Mouse (Mus musculus) MEL (cell line): ENCODE results near the gene 2010300C02Rik. TPM values are rescaled to one million over a fixed set of nuclear protein-coding genes. Genes with fewer than 3 reads are reported as not detected.

Experiments used
- DNase-seq: peaks from one replicate; pipeline ENCODE4 v3.0.0; 2011; ENCODE audit warnings: low read depth, low spot score
- H3K27ac ChIP-seq: 2 replicates; pipeline ENCODE4 v1.5.1; 2012; ENCODE audit warnings: low read depth, mild to moderate bottlenecking, control low read depth, low read length, moderate library complexity; ENCODE audit not compliant: control insufficient read depth
- H3K27me3 ChIP-seq, 2 experiments: fragments of 150-350 bp in 1 of 2; sonication (generic) in 1 of 2; 2 replicates each; pipeline ENCODE4 v1.6.1; 2012; ENCODE audit warnings: low read length in 2 of 2, mild to moderate bottlenecking in 2 of 2, improper control_type of control experiment in 1 of 2, moderate library complexity in 1 of 2; ENCODE audit not compliant: insufficient read depth in 2 of 2, control insufficient read depth in 1 of 2
- H3K36me3 ChIP-seq, 2 experiments: 2 replicates each; pipeline ENCODE4 v1.6.1; 2012 to 2014; ENCODE audit warnings: low read length in 2 of 2, improper control_type of control experiment in 1 of 2, inconsistent platforms in 1 of 2, mild to moderate bottlenecking in 1 of 2; ENCODE audit not compliant: insufficient read depth in 2 of 2, control insufficient read depth in 1 of 2
- H3K4me1 ChIP-seq, 2 experiments: fragments of 150-350 bp in 1 of 2; sonication (generic) in 1 of 2; 2 replicates each; pipeline ENCODE4 v1.6.1; 2012; ENCODE audit warnings: low read length in 2 of 2, improper control_type of control experiment in 1 of 2, mild to moderate bottlenecking in 1 of 2; ENCODE audit not compliant: insufficient read depth in 2 of 2, control insufficient read depth in 1 of 2
- H3K4me3 ChIP-seq, 2 experiments: fragments of 150-350 bp in 1 of 2; sonication (generic) in 1 of 2; 2 replicates each; pipeline ENCODE4 v1.5.1; 2012; ENCODE audit warnings: low read depth in 2 of 2, low read length in 2 of 2, mild to moderate bottlenecking in 2 of 2, moderate library complexity in 2 of 2, control low read depth in 1 of 2, improper control_type of control experiment in 1 of 2; ENCODE audit not compliant: control insufficient read depth in 1 of 2, insufficient read depth in 1 of 2
- H3K79me2 ChIP-seq: 2 replicates; pipeline ENCODE4 v1.6.1; 2012; ENCODE audit warnings: mild to moderate bottlenecking, low read length, moderate library complexity; ENCODE audit not compliant: control insufficient read depth, poor library complexity, insufficient read depth
- H3K9ac ChIP-seq: 2 replicates; pipeline ENCODE4 v1.6.1; 2012; ENCODE audit warnings: low read depth, mild to moderate bottlenecking, control low read depth, low read length, moderate library complexity; ENCODE audit not compliant: control insufficient read depth, poor library complexity, severe bottlenecking
- H3K9me3 ChIP-seq: fragments of 150-350 bp; sonication (generic); replicated peaks from 2 replicates; pipeline ENCODE4 v1.6.1; 2012; ENCODE audit warnings: mild to moderate bottlenecking, low read length, improper control_type of control experiment, moderate library complexity; ENCODE audit not compliant: insufficient read depth
- CHD2 ChIP-seq: IDR thresholded peaks from 2 replicates; pipeline ENCODE4 v1.6.1; 2011; ENCODE audit warnings: low read length, improper control_type of control experiment
- CTCF ChIP-seq, 3 experiments: IDR thresholded peaks in 2 of 3; conservative IDR thresholded peaks in 1 of 3; 2 replicates each; pipeline ENCODE4 v1.5.1; 2011 to 2012; ENCODE audit warnings: low read length in 3 of 3, low read depth in 2 of 3, mild to moderate bottlenecking in 2 of 3, improper control_type of control experiment in 1 of 3, inconsistent platforms in 1 of 3, mixed read lengths in 1 of 3, moderate library complexity in 1 of 3; ENCODE audit not compliant: control insufficient read depth in 1 of 3, insufficient read depth in 1 of 3, poor library complexity in 1 of 3, severe bottlenecking in 1 of 3
- E2F4 ChIP-seq: IDR thresholded peaks from 2 replicates; pipeline ENCODE4 v1.6.1; 2011; ENCODE audit warnings: low read depth, low read length, improper control_type of control experiment, borderline replicate concordance
- EP300 ChIP-seq, 2 experiments: IDR thresholded peaks; 2 replicates each; pipeline ENCODE4 v1.6.1; 2011; ENCODE audit warnings: improper control_type of control experiment in 2 of 2, low read length in 2 of 2, low read depth in 1 of 2, mild to moderate bottlenecking in 1 of 2
- GABPA ChIP-seq: IDR thresholded peaks from 2 replicates; pipeline ENCODE4 v1.6.1; 2012; ENCODE audit warnings: low read depth, mild to moderate bottlenecking, inconsistent platforms, low read length, improper control_type of control experiment, moderate library complexity
- GATA1 ChIP-seq: IDR thresholded peaks from 2 replicates; pipeline ENCODE4 v1.6.1; 2011; ENCODE audit warnings: low read depth, low read length, improper control_type of control experiment
- KAT2A ChIP-seq: conservative IDR thresholded peaks from 2 replicates; pipeline ENCODE4 v1.6.1; 2012; ENCODE audit warnings: low read depth, low read length, improper control_type of control experiment, inconsistent platforms
- MAFK ChIP-seq: IDR thresholded peaks from 2 replicates; pipeline ENCODE4 v1.6.1; 2011; ENCODE audit warnings: low read depth, mild to moderate bottlenecking, low read length, improper control_type of control experiment, borderline replicate concordance
- MXI1 ChIP-seq: IDR thresholded peaks from 2 replicates; pipeline ENCODE4 v1.6.1; 2011; ENCODE audit warnings: mild to moderate bottlenecking, low read depth, low read length, improper control_type of control experiment
- MYC ChIP-seq: IDR thresholded peaks from 2 replicates; pipeline ENCODE4 v1.6.1; 2011; ENCODE audit warnings: low read depth, mild to moderate bottlenecking, low read length, improper control_type of control experiment, moderate library complexity
- NELFE ChIP-seq: IDR thresholded peaks from 2 replicates; pipeline ENCODE4 v1.6.1; 2011; ENCODE audit warnings: low read depth, low read length, improper control_type of control experiment
- POLR2A ChIP-seq, 2 experiments: IDR thresholded peaks; 2 replicates each; pipeline ENCODE4 v1.6.1; 2011 to 2012; ENCODE audit warnings: low read length in 2 of 2, mild to moderate bottlenecking in 2 of 2, control low read depth in 1 of 2, improper control_type of control experiment in 1 of 2, low read depth in 1 of 2, moderate library complexity in 1 of 2; ENCODE audit not compliant: control insufficient read depth in 1 of 2, insufficient read depth in 1 of 2, poor library complexity in 1 of 2
- POLR2AphosphoS2 ChIP-seq: IDR thresholded peaks from 2 replicates; pipeline ENCODE4 v1.6.1; 2011; ENCODE audit warnings: low read length, improper control_type of control experiment
- RAD21 ChIP-seq: IDR thresholded peaks from 2 replicates; pipeline ENCODE4 v1.6.1; 2011; ENCODE audit warnings: mild to moderate bottlenecking, low read depth, low read length, improper control_type of control experiment
- RCOR1 ChIP-seq: IDR thresholded peaks from 2 replicates; pipeline ENCODE4 v1.6.1; 2012; ENCODE audit warnings: low read depth, mild to moderate bottlenecking, inconsistent platforms, low read length, improper control_type of control experiment
- SIN3A ChIP-seq: IDR thresholded peaks from 2 replicates; pipeline ENCODE4 v1.6.1; 2012; ENCODE audit warnings: low read length, improper control_type of control experiment, inconsistent platforms
- SMC3 ChIP-seq: IDR thresholded peaks from 2 replicates; pipeline ENCODE4 v1.6.1; 2011; ENCODE audit warnings: low read depth, low read length, improper control_type of control experiment
- UBTF ChIP-seq: IDR thresholded peaks from 2 replicates; pipeline ENCODE4 v1.6.1; 2012; ENCODE audit warnings: low read depth, mild to moderate bottlenecking, inconsistent platforms, low read length, improper control_type of control experiment, moderate library complexity, borderline replicate concordance; ENCODE audit not compliant: insufficient read depth
- USF2 ChIP-seq, 2 experiments: IDR thresholded peaks; 2 replicates each; pipeline ENCODE4 v1.6.1; 2011 to 2012; ENCODE audit warnings: improper control_type of control experiment in 2 of 2, low read length in 2 of 2, borderline replicate concordance in 1 of 2, inconsistent platforms in 1 of 2, low read depth in 1 of 2, mild to moderate bottlenecking in 1 of 2; ENCODE audit not compliant: insufficient read depth in 1 of 2
- ZC3H11A ChIP-seq: IDR thresholded peaks from 2 replicates; pipeline ENCODE4 v1.6.1; 2012; ENCODE audit warnings: low read depth, mild to moderate bottlenecking, inconsistent platforms, low read length, improper control_type of control experiment
- polyA plus RNA-seq, 2 experiments: library from polyadenylated mRNA; stranded (reverse) in 1 of 2; unstranded in 1 of 2; fragments of >175 nt in 1 of 2; fragments of >200 nt in 1 of 2; gene quantifications; 2 replicates each; pipeline versions ENCODE4 v1.2.1 to v1.2.4; 2012; ENCODE audit warnings: low replicate concordance in 2 of 2, low read depth in 1 of 2; ENCODE audit not compliant: insufficient read length in 2 of 2, insufficient read depth in 1 of 2, missing spikeins in 1 of 2
- total RNA-seq: library from RNA; depleted of rRNA; stranded (reverse); fragments of 300-350 nt; gene quantifications from 2 replicates; pipeline ENCODE4 v1.2.3, GENCODE M21; 2012

Gene 2010300C02Rik
- total and polyA plus RNA-seq, 3 experiments: not detected

DNA sequence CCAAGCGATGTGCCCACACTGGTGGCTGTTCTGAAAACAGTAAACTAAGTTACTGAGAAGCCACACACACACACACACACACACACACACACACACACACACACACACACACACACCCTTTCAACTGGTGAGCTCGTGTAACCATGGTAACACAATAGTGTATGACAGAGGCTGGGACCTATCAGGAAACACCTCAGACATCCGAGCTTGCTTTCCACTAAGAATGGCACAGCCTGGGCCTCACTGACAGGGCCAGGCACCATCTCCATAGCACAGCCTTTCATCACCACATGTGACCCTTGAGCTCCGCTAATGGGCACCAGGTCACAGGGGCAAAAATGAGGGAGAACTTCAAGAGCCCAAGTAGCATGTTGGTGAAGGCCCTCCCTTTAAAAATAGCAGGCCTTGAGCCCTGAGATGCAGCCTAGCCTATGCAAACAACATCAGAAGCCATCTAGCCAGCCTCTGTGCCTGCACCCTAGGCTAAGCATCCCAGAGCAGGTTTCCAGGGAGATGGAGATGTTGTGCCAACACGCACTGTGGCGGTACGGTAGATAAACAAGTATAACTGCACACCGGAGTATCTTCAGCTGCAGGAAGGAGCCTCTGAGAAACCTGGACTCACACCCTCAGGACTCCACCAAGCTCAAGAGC lies 21.6 kb downstream of the 2010300C02Rik start:
- H3K27me3 ChIP-seq: peaks cover 2 to 4% of the 10 kb centered on the region in 2 experiments; a peak in 2 of 4 replicates
- H3K9ac ChIP-seq: no peak overlapping the region
- TF ChIP-seq RCOR1: no peak
- TF ChIP-seq USF2 (IDR thresholded peaks at IDR 0.05; ENCODE audit: borderline replicate concordance in 1 of 2, insufficient read depth in 1 of 2, low read depth in 1 of 2, low read length in 2 of 2): no peak
- no peak for TF ChIP-seq SIN3A
- no peak for TF ChIP-seq POLR2A (IDR thresholded peaks at IDR 0.05; ENCODE audit: control insufficient read depth in 1 of 2, insufficient read depth in 1 of 2, low read depth in 1 of 2, low read length in 2 of 2, poor library complexity in 1 of 2)
- TF ChIP-seq MXI1: no peak
- no peak for TF ChIP-seq NELFE
- no peak for TF ChIP-seq GATA1
- no peak for TF ChIP-seq CHD2
- no peak for TF ChIP-seq CTCF (IDR thresholded peaks at IDR 0.05 in 2 of 3, conservative IDR thresholded peaks at IDR 0.05 in 1 of 3; ENCODE audit: control insufficient read depth in 1 of 3, insufficient read depth in 1 of 3, low read depth in 2 of 3, low read length in 3 of 3, poor library complexity in 1 of 3, severe bottlenecking in 1 of 3)
- H3K79me2 ChIP-seq: no peaks in the 10 kb centered on the region
- no peak overlapping the region for H3K27ac ChIP-seq
- DNase-seq: no peak
- H3K36me3 ChIP-seq: no peaks in the 10 kb centered on the region
- no peak overlapping the region for H3K4me3 ChIP-seq
- H3K9me3 ChIP-seq: no peaks in the 10 kb centered on the region
- H3K4me1 ChIP-seq: no peaks in the 10 kb centered on the region

DNA sequence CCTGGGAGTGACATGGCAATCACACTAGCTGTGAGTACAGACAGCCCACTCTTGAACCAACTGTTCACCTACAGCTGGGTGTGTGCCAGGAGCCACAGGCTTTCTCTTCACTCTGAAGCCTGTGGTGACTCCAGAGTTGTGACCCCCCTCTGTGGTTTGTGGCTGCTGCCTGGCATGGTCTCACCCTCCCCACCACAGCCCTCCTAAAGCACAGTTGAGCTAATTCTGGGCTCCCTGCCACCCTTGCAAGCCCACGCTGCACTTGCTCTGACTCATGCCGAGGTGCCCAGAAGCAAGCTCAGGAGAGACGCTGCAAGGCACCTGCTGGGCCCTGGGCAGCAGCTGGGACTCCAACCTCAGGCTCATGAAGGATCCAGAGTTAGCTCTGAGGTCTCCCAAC lies 23.0 kb downstream of the 2010300C02Rik start:
- no peak overlapping the region for H3K4me3 ChIP-seq
- DNase-seq: peak; percentile 6
- H3K36me3 ChIP-seq: no peaks in the 10 kb centered on the region
- no peaks in the 10 kb centered on the region for H3K4me1 ChIP-seq
- H3K79me2 ChIP-seq: no peaks in the 10 kb centered on the region
- no peak for TF ChIP-seq RAD21
- no peak for TF ChIP-seq UBTF
- no peak for TF ChIP-seq MAFK
- TF ChIP-seq CHD2: no peak
- TF ChIP-seq KAT2A: no peak
- TF ChIP-seq MYC: no peak
- TF ChIP-seq E2F4: no peak
- TF ChIP-seq ZC3H11A: no peak
- no peak for TF ChIP-seq GATA1
- TF ChIP-seq EP300 (IDR thresholded peaks at IDR 0.05; ENCODE audit: low read depth in 1 of 2, low read length in 2 of 2): no peak
- TF ChIP-seq SMC3: no peak
- TF ChIP-seq POLR2AphosphoS2: no peak
- TF ChIP-seq GABPA: no peak
- TF ChIP-seq, all 39 proteins: peak for 0
- Histone ChIP-seq H3K27me3 (peaks cover 2% of the 10 kb centered on the region in 2 experiments; a peak in 2 of 4 replicates), H3K27ac (no peak overlapping the region), H3K9me3 (no peaks in the 10 kb centered on the region), H3K9ac (no peak overlapping the region)
